Mouse (Mus musculus): ENCODE data around the gene A630095N17Rik. TPM values are rescaled to one million over a fixed set of nuclear protein-coding genes. Genes with fewer than 3 reads are reported as not detected.

A630095N17Rik gene
- polyA plus RNA-seq, 1 experiment from 2014 or later = not detected

- peak overlapping the region; percentile 51 for H3K9ac ChIP-seq (replicated peaks; ENCODE audit: low read depth, low read length)
- peaks cover 10% of the 10 kb centered on the region; the same call in 1 of the 2 replicates for H3K36me3 ChIP-seq (ENCODE audit: control insufficient read depth, insufficient read depth, low read length)
- ATAC-seq (ENCODE audit: low read depth) = peak; percentile 90
- peaks cover 10% of the 10 kb centered on the region; the same call in 1 of the 2 replicates for H3K4me1 ChIP-seq (ENCODE audit: control insufficient read depth, insufficient read depth, low read length)
- no peak overlapping the region for H3K27ac ChIP-seq (ENCODE audit: low read depth, low read length)
- peaks cover 35% of the 10 kb centered on the region for H3K27me3 ChIP-seq (ENCODE audit: control insufficient read depth, insufficient read depth, low read length)
- WGBS = under 1% methylated on average over 22 of the region's 24 CpGs
- peak overlapping the region; percentile 44 for H3K4me3 ChIP-seq (ENCODE audit: low read depth, low read length)
- no peaks in the 10 kb centered on the region for H3K9me3 ChIP-seq (ENCODE audit: control insufficient read depth, low read length)
- peak overlapping the region; percentile 78 for H3K4me2 ChIP-seq (ENCODE audit: low read depth, low read length)
Observed at GRCm38 (mm10) chr1:75219078-75219477, 12.8 kb downstream of the A630095N17Rik start.

- no peaks in the 10 kb centered on the region for H3K9me3 ChIP-seq (ENCODE audit: control insufficient read depth, low read length)
- peak; percentile 72; the same call in 1 of the 2 replicates for ATAC-seq (ENCODE audit: low read depth)
- peaks cover 35% of the 10 kb centered on the region for H3K27me3 ChIP-seq (ENCODE audit: control insufficient read depth, insufficient read depth, low read length)
Observed at GRCm38 (mm10) chr1:75218227-75219001, 13.5 kb downstream of the A630095N17Rik start.

GRCm38 (mm10) chr1:75217893-75218226 is 14.0 kb downstream of the A630095N17Rik start:
- Histone ChIP-seq H3K4me3 (ENCODE audit: low read depth, low read length) (no peak overlapping the region), H3K27me3 (ENCODE audit: control insufficient read depth, insufficient read depth, low read length) (peaks cover 32% of the 10 kb centered on the region), H3K9me3 (ENCODE audit: control insufficient read depth, low read length) (no peaks in the 10 kb centered on the region), H3K36me3 (ENCODE audit: control insufficient read depth, insufficient read depth, low read length) (peaks cover 18% of the 10 kb centered on the region), H3K27ac (ENCODE audit: low read depth, low read length) (no peak overlapping the region), H3K4me1 (ENCODE audit: control insufficient read depth, insufficient read depth, low read length) (peaks cover 10% of the 10 kb centered on the region; the same call in 1 of the 2 replicates), H3K4me2 (ENCODE audit: low read depth, low read length) (peak overlapping the region; percentile 78; the same call in 1 of the 2 replicates), H3K9ac (replicated peaks; ENCODE audit: low read depth, low read length) (no peak overlapping the region)
- ATAC-seq (ENCODE audit: low read depth) = no peak
- WGBS = 3% methylated on average over 6 of the region's 6 CpGs

More at GRCm38 (mm10) chr1:75218227-75219001, 13.5 kb downstream of the A630095N17Rik start:
- WGBS = 2% methylated on average over 38 of the region's 38 CpGs
- Histone ChIP-seq H3K4me2 (ENCODE audit: low read depth, low read length) (peak overlapping the region; percentile 78), H3K27ac (ENCODE audit: low read depth, low read length) (no peak overlapping the region), H3K36me3 (ENCODE audit: control insufficient read depth, insufficient read depth, low read length) (peaks cover 16% of the 10 kb centered on the region), H3K4me3 (ENCODE audit: low read depth, low read length) (peak overlapping the region; percentile 44), H3K9ac (replicated peaks; ENCODE audit: low read depth, low read length) (peak overlapping the region; percentile 28; the same call in 1 of the 2 replicates), H3K4me1 (ENCODE audit: control insufficient read depth, insufficient read depth, low read length) (peaks cover 10% of the 10 kb centered on the region; the same call in 1 of the 2 replicates)

- no peak overlapping the region for H3K9ac ChIP-seq (replicated peaks; ENCODE audit: low read depth, low read length)
- H3K36me3 ChIP-seq (ENCODE audit: control insufficient read depth, insufficient read depth, low read length) = peaks cover 18% of the 10 kb centered on the region
- H3K4me2 ChIP-seq (ENCODE audit: low read depth, low read length) = no peak overlapping the region
- no peak for ATAC-seq (ENCODE audit: low read depth)
- H3K4me1 ChIP-seq (ENCODE audit: control insufficient read depth, insufficient read depth, low read length) = peaks cover 12% of the 10 kb centered on the region
- peaks cover 32% of the 10 kb centered on the region for H3K27me3 ChIP-seq (ENCODE audit: control insufficient read depth, insufficient read depth, low read length)
- H3K27ac ChIP-seq (ENCODE audit: low read depth, low read length) = no peak overlapping the region
- H3K9me3 ChIP-seq (ENCODE audit: control insufficient read depth, low read length) = no peaks in the 10 kb centered on the region
- no peak overlapping the region for H3K4me3 ChIP-seq (ENCODE audit: low read depth, low read length)
- 80% methylated on average over 13 of the region's 13 CpGs for WGBS
Observed at GRCm38 (mm10) chr1:75216797-75217585, 14.9 kb downstream of the A630095N17Rik start.

- Histone ChIP-seq H3K9me3 (ENCODE audit: control insufficient read depth, low read length) (no peaks in the 10 kb centered on the region), H3K9ac (replicated peaks; ENCODE audit: low read depth, low read length) (no peak overlapping the region), H3K27ac (ENCODE audit: low read depth, low read length) (no peak overlapping the region), H3K27me3 (ENCODE audit: control insufficient read depth, insufficient read depth, low read length) (peaks cover 26% of the 10 kb centered on the region), H3K4me2 (ENCODE audit: low read depth, low read length) (no peak overlapping the region), H3K4me3 (ENCODE audit: low read depth, low read length) (no peak overlapping the region), H3K36me3 (ENCODE audit: control insufficient read depth, insufficient read depth, low read length) (peaks cover 18% of the 10 kb centered on the region), H3K4me1 (ENCODE audit: control insufficient read depth, insufficient read depth, low read length) (peaks cover 20% of the 10 kb centered on the region)
- ATAC-seq (ENCODE audit: low read depth) = no peak
- 93% methylated on average over 9 of the region's 9 CpGs for WGBS
Observed at GRCm38 (mm10) chr1:75215785-75216184, 16.1 kb downstream of the A630095N17Rik start.

GRCm38 (mm10) chr1:75214886-75215285 is 17.0 kb downstream of the A630095N17Rik start:
- 72% methylated on average over 5 of the region's 5 CpGs for WGBS
- H3K27me3 ChIP-seq (ENCODE audit: control insufficient read depth, insufficient read depth, low read length) = peaks cover 19% of the 10 kb centered on the region
- no peak overlapping the region for H3K9ac ChIP-seq (replicated peaks; ENCODE audit: low read depth, low read length)
- no peak for ATAC-seq (ENCODE audit: low read depth)
- H3K36me3 ChIP-seq (ENCODE audit: control insufficient read depth, insufficient read depth, low read length) = peaks cover 18% of the 10 kb centered on the region
- no peak overlapping the region for H3K4me2 ChIP-seq (ENCODE audit: low read depth, low read length)
- no peaks in the 10 kb centered on the region for H3K9me3 ChIP-seq (ENCODE audit: control insufficient read depth, low read length)
- no peak overlapping the region for H3K4me3 ChIP-seq (ENCODE audit: low read depth, low read length)
- H3K4me1 ChIP-seq (ENCODE audit: control insufficient read depth, insufficient read depth, low read length) = peaks cover 25% of the 10 kb centered on the region
- no peak overlapping the region for H3K27ac ChIP-seq (ENCODE audit: low read depth, low read length)

GRCm38 (mm10) chr1:75214442-75214841 is 17.5 kb downstream of the A630095N17Rik start:
- H3K4me3 ChIP-seq (ENCODE audit: low read depth, low read length) = no peak overlapping the region
- peaks cover 18% of the 10 kb centered on the region for H3K27me3 ChIP-seq (ENCODE audit: control insufficient read depth, insufficient read depth, low read length)
- H3K27ac ChIP-seq (ENCODE audit: low read depth, low read length) = no peak overlapping the region
- no peak overlapping the region for H3K4me2 ChIP-seq (ENCODE audit: low read depth, low read length)
- H3K36me3 ChIP-seq (ENCODE audit: control insufficient read depth, insufficient read depth, low read length) = peaks cover 18% of the 10 kb centered on the region
- 74% methylated on average over 2 of the region's 2 CpGs for WGBS
- no peak for ATAC-seq (ENCODE audit: low read depth)
- H3K9ac ChIP-seq (replicated peaks; ENCODE audit: low read depth, low read length) = no peak overlapping the region
- H3K4me1 ChIP-seq (ENCODE audit: control insufficient read depth, insufficient read depth, low read length) = peaks cover 25% of the 10 kb centered on the region
- H3K9me3 ChIP-seq (ENCODE audit: control insufficient read depth, low read length) = no peaks in the 10 kb centered on the region

GRCm38 (mm10) chr1:75213096-75213495 is 18.8 kb downstream of the A630095N17Rik start:
- Histone ChIP-seq H3K4me3 (ENCODE audit: low read depth, low read length) (no peak overlapping the region), H3K4me2 (ENCODE audit: low read depth, low read length) (no peak overlapping the region), H3K27ac (ENCODE audit: low read depth, low read length) (no peak overlapping the region), H3K9me3 (ENCODE audit: control insufficient read depth, low read length) (no peaks in the 10 kb centered on the region), H3K36me3 (ENCODE audit: control insufficient read depth, insufficient read depth, low read length) (peaks cover 18% of the 10 kb centered on the region), H3K9ac (replicated peaks; ENCODE audit: low read depth, low read length) (no peak overlapping the region), H3K4me1 (ENCODE audit: control insufficient read depth, insufficient read depth, low read length) (peaks cover 17% of the 10 kb centered on the region), H3K27me3 (ENCODE audit: control insufficient read depth, insufficient read depth, low read length) (peaks cover 8% of the 10 kb centered on the region)
- ATAC-seq (ENCODE audit: low read depth) = no peak
- 90% methylated on average over 7 of the region's 7 CpGs for WGBS

GRCm38 (mm10) chr1:75212542-75212941 is 19.4 kb downstream of the A630095N17Rik start:
- peaks cover 17% of the 10 kb centered on the region; the same call in 1 of the 2 replicates for H3K4me1 ChIP-seq (ENCODE audit: control insufficient read depth, insufficient read depth, low read length)

More at GRCm38 (mm10) chr1:75212542-75212941, 19.4 kb downstream of the A630095N17Rik start:
- Histone ChIP-seq H3K4me2 (ENCODE audit: low read depth, low read length) (no peak overlapping the region), H3K36me3 (ENCODE audit: control insufficient read depth, insufficient read depth, low read length) (peaks cover 18% of the 10 kb centered on the region), H3K9me3 (ENCODE audit: control insufficient read depth, low read length) (no peaks in the 10 kb centered on the region), H3K27me3 (ENCODE audit: control insufficient read depth, insufficient read depth, low read length) (peaks cover 8% of the 10 kb centered on the region), H3K9ac (replicated peaks; ENCODE audit: low read depth, low read length) (no peak overlapping the region), H3K4me3 (ENCODE audit: low read depth, low read length) (no peak overlapping the region), H3K27ac (ENCODE audit: low read depth, low read length) (no peak overlapping the region)
- 81% methylated on average over 4 of the region's 4 CpGs for WGBS
- no peak for ATAC-seq (ENCODE audit: low read depth)
